Mouse (Mus musculus) liver, embryonic 13.5 days (tissue): ENCODE measurements around the gene Sirt5. TPM values are rescaled to one million over a fixed set of nuclear protein-coding genes. Genes with fewer than 3 reads are reported as not detected.

Experiments
- ATAC-seq: fragments of 200-750 bp; cut with Nextera tagmentation; 2 replicates; pipeline ENCODE4 v1.8.0; 2017; ENCODE audit warnings: low read depth, mild to moderate bottlenecking, moderate number of reproducible peaks, moderate library complexity
- DNase-seq: peaks from one replicate; pipeline ENCODE4 v3.0.0; 2022
- H3K27ac ChIP-seq: fragments of 300-500 bp; sonication (generic); 2 replicates; pipeline ENCODE4 v1.5.1; 2015; ENCODE audit warnings: moderate library complexity, mild to moderate bottlenecking, inconsistent platforms
- H3K27me3 ChIP-seq: fragments of 300-500 bp; sonication (generic); 2 replicates; pipeline ENCODE4 v1.6.1; 2015; ENCODE audit warnings: mild to moderate bottlenecking, inconsistent platforms
- H3K36me3 ChIP-seq: fragments of 300-500 bp; sonication (generic); 2 replicates; pipeline ENCODE4 v1.6.1; 2015; ENCODE audit warnings: mild to moderate bottlenecking, inconsistent platforms
- H3K4me1 ChIP-seq: fragments of 300-500 bp; sonication (generic); replicated peaks from 2 replicates; pipeline ENCODE4 v1.6.1; 2015; ENCODE audit warnings: inconsistent platforms
- H3K4me2 ChIP-seq: fragments of 300-500 bp; sonication (generic); 2 replicates; pipeline ENCODE4 v1.6.1; 2015; ENCODE audit warnings: inconsistent platforms, mild to moderate bottlenecking, moderate library complexity
- H3K4me3 ChIP-seq: fragments of 300-500 bp; sonication (generic); replicated peaks from 2 replicates; pipeline ENCODE4 v1.5.1; 2015; ENCODE audit warnings: mild to moderate bottlenecking, inconsistent platforms
- H3K9ac ChIP-seq: fragments of 300-500 bp; sonication (generic); 2 replicates; pipeline ENCODE4 v1.6.1; 2015; ENCODE audit warnings: mild to moderate bottlenecking, inconsistent platforms
- H3K9me3 ChIP-seq: fragments of 300-500 bp; sonication (generic); replicated peaks from 2 replicates; pipeline ENCODE4 v1.6.1; 2016; ENCODE audit warnings: inconsistent platforms
- WGBS: fragments of 180-500 bp; shearing (Covaris S2); methylation state at CpG from one replicate; pipeline ENCODE4 v1.1.7; 2015; ENCODE audit not compliant: insufficient replicate concordance; 5-methylcytosine and 5-hydroxymethylcytosine counted together
- polyA plus RNA-seq: library from polyadenylated mRNA; unstranded; fragments of >200 nt; fragmentation: Nextera tagmentation; extraction: Ambion mirVana; gene quantifications from 2 replicates; pipeline ENCODE4 v1.2.1, GENCODE M21; 2015

The Sirt5 gene
- polyA plus RNA-seq, 1 experiment from 2014 or later: 5.1 TPM

DNA sequence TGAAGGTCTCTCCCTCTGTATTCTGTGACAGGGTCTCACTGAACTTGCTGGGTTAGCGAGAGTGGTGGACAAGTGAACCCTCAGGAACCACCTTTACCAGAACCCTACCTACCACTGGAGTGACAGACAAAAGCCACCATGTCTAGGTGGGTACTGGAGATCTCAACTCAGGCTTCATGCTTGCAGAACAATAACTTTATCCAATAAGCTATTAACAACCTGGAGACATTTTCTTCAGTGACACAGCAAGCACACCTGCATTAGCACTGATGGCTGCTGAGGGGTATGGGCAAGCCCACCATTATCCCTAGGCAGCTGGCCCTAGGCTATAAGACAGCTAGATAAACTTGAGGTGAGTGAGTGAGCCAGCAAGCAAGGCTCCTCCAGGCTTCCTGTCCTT, 75.1 kb downstream of the Sirt5 start:
- ATAC-seq (no peak), DNase-seq (no peak)
- no peaks in the 10 kb centered on the region for H3K9me3 ChIP-seq
- H3K4me1 ChIP-seq: peaks cover 13% of the 10 kb centered on the region
- no peaks in the 10 kb centered on the region for H3K36me3 ChIP-seq
- H3K4me3 ChIP-seq: no peak overlapping the region
- H3K27ac ChIP-seq: no peak overlapping the region
- H3K9ac ChIP-seq: no peak overlapping the region
- 84% methylated on average over 1 of the region's 1 CpGs for WGBS
- no peaks in the 10 kb centered on the region for H3K27me3 ChIP-seq
- no peak overlapping the region for H3K4me2 ChIP-seq

DNA sequence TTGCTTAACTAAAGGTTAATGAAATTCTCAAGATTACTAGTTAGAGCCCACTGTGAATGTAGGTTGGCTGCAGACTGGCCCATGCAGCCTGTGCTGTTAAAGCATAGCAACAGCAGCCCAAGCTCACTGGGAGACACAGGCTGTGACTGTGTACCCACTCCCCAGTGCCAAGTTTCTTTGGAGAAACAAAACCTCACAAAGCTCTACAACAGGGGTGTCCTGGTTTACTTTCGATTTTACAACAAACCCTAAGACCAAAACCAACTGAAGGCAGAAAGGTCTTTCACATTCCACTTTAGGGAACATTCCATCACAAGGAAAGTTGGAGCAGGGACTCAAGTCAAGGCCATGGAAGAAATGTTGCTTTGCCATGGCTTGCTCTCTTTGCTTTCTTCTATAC, 77.3 kb downstream of the Sirt5 start:
- Histone ChIP-seq H3K9ac (no peak overlapping the region), H3K4me3 (no peak overlapping the region), H3K27ac (no peak overlapping the region), H3K4me2 (no peak overlapping the region), H3K4me1 (peaks cover 13% of the 10 kb centered on the region), H3K9me3 (no peaks in the 10 kb centered on the region), H3K36me3 (no peaks in the 10 kb centered on the region), H3K27me3 (no peaks in the 10 kb centered on the region)
- ATAC-seq (no peak), DNase-seq (no peak)
- WGBS: 57% methylated on average over 1 of the region's 1 CpGs

DNA sequence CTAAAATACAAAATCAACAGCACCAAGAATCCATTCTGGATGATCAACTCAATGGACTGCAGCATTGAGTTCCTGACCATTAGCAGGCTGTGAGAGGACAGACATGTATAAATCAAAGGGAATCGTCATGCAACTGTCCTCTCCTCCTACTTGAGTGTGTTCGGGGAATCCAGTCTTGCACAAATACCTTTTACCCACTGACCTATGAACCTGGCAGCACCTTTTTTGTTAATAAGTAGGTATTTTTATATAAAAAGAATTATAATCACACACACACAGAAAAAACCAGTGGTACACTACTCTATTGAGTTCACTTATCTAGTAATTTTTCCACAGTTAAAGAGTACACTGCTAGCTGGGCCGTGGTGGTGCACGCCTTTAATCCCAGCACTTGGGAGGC, 78.4 kb downstream of the Sirt5 start:
- no peak for DNase-seq
- 86% methylated on average over 4 of the region's 4 CpGs for WGBS
- no peak overlapping the region for H3K9ac ChIP-seq
- H3K4me1 ChIP-seq: peaks cover 13% of the 10 kb centered on the region
- no peaks in the 10 kb centered on the region for H3K36me3 ChIP-seq
- H3K9me3 ChIP-seq: no peaks in the 10 kb centered on the region
- H3K4me3 ChIP-seq: no peak overlapping the region
- no peak overlapping the region for H3K27ac ChIP-seq
- H3K4me2 ChIP-seq: no peak overlapping the region
- H3K27me3 ChIP-seq: no peaks in the 10 kb centered on the region
- ATAC-seq: no peak

DNA sequence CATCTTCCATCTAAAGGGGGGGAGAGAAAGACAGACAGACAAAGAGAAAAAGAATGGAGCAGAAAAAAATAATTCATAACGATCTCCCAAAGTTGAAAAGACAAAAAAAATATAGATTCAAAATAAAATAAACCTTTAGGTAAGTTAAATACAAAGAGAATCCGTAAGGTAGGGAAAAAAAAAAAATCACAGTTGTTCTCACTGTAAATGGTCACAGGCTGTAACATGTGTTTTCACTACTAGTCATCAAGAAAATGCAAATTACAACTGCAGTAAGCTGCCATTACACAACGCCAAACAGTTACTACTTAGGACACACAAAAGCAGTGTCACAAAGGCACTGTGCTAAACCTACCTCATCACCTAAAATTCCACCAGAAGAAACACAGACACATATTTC, 79.4 kb downstream of the Sirt5 start:
- ATAC-seq: no peak
- WGBS: 74% methylated on average over 3 of the region's 3 CpGs
- no peak overlapping the region for H3K4me3 ChIP-seq
- no peaks in the 10 kb centered on the region for H3K27me3 ChIP-seq
- no peak overlapping the region for H3K27ac ChIP-seq
- H3K4me2 ChIP-seq: no peak overlapping the region
- peaks cover 13% of the 10 kb centered on the region for H3K4me1 ChIP-seq
- DNase-seq: no peak
- no peaks in the 10 kb centered on the region for H3K36me3 ChIP-seq
- H3K9ac ChIP-seq: no peak overlapping the region
- no peaks in the 10 kb centered on the region for H3K9me3 ChIP-seq

Other genes starting within 250 kb of the Sirt5 start
- 16.1 and 16.8 TPM in 2 replicates for gene Tbc1d7, start 194.0 kb upstream of the Sirt5 start, polyA plus RNA-seq
- 0.15 TPM in 2 replicates for gene Gfod1, start 61.3 kb upstream of the Sirt5 start, polyA plus RNA-seq
- gene Nol7, start 32.9 kb downstream of the Sirt5 start, polyA plus RNA-seq: 155 and 183 TPM in 2 replicates
- gene Ranbp9, start 115.8 kb downstream of the Sirt5 start, polyA plus RNA-seq: 2.4 and 3.4 TPM in 2 replicates
- 5.4 and 6.0 TPM in 2 replicates for gene Mcur1, start 194.7 kb downstream of the Sirt5 start, polyA plus RNA-seq